Mouse (Mus musculus) CH12.LX (cell line): ENCODE results near the gene Tanc1. TPM values are rescaled to one million over a fixed set of nuclear protein-coding genes. Genes with fewer than 3 reads are reported as not detected.

Experiments used
- DNase-seq: peaks from one replicate; pipeline ENCODE4 v3.0.0-alpha.2; 2013; ENCODE audit errors: extremely low read depth
- H3K27ac ChIP-seq: 2 replicates; pipeline ENCODE4 v1.5.1; 2012; ENCODE audit warnings: low read depth, mild to moderate bottlenecking, control low read depth, moderate library complexity; ENCODE audit not compliant: insufficient read depth
- H3K27me3 ChIP-seq: replicated peaks from 2 replicates; pipeline ENCODE3; 2012; ENCODE audit warnings: inconsistent platforms
- H3K36me3 ChIP-seq, 2 experiments: replicated peaks in 1 of 2; 2 replicates each; pipeline versions ENCODE3 to v1.6.1; 2012; ENCODE audit warnings: inconsistent platforms in 1 of 2, low read length in 1 of 2, mild to moderate bottlenecking in 1 of 2, mixed read lengths in 1 of 2, moderate library complexity in 1 of 2; ENCODE audit not compliant: control insufficient read depth in 1 of 2, insufficient read depth in 1 of 2
- H3K4me1 ChIP-seq, 2 experiments: 2 replicates each; pipeline ENCODE4 v1.6.1; 2012; ENCODE audit warnings: inconsistent platforms in 1 of 2, moderate library complexity in 1 of 2; ENCODE audit not compliant: insufficient read depth in 2 of 2, control insufficient read depth in 1 of 2
- H3K4me2 ChIP-seq: 2 replicates; pipeline ENCODE4 v1.6.1; 2012; ENCODE audit warnings: low read depth, mild to moderate bottlenecking, control low read depth; ENCODE audit not compliant: poor library complexity, insufficient read depth, severe bottlenecking
- H3K4me3 ChIP-seq, 3 experiments: fragments of 150-350 bp in 1 of 3; sonication (generic) in 1 of 3; replicated peaks in 1 of 3; 2 replicates each; pipeline versions ENCODE3 to v1.5.1; 2011 to 2012; ENCODE audit warnings: low read depth in 2 of 3, low read length in 2 of 3, mild to moderate bottlenecking in 2 of 3, moderate library complexity in 2 of 3, control low read depth in 1 of 3, improper control_type of control experiment in 1 of 3, inconsistent platforms in 1 of 3, mixed read lengths in 1 of 3; ENCODE audit not compliant: poor library complexity in 1 of 3
- H3K79me2 ChIP-seq: replicated peaks from 2 replicates; pipeline ENCODE4 v1.6.1; 2012; ENCODE audit warnings: mild to moderate bottlenecking, moderate library complexity; ENCODE audit not compliant: control insufficient read depth, poor library complexity, insufficient read depth, severe bottlenecking; ENCODE audit errors: extremely low read depth
- H3K9ac ChIP-seq: 2 replicates; pipeline ENCODE4 v1.6.1; 2012; ENCODE audit warnings: low read depth, mild to moderate bottlenecking, control low read depth, moderate library complexity; ENCODE audit not compliant: insufficient read depth
- H3K9me3 ChIP-seq: replicated peaks from 2 replicates; pipeline ENCODE3; 2012; ENCODE audit warnings: low read length, inconsistent platforms, mixed read lengths
- ETS1 ChIP-seq: conservative IDR thresholded peaks from 2 replicates; pipeline ENCODE4 v1.6.1; 2012; ENCODE audit warnings: low read depth, mild to moderate bottlenecking, inconsistent platforms, low read length, improper control_type of control experiment, moderate library complexity
- HCFC1 ChIP-seq: IDR thresholded peaks from 2 replicates; pipeline ENCODE4 v1.6.1; 2012; ENCODE audit warnings: low read depth, mild to moderate bottlenecking, inconsistent platforms, low read length, improper control_type of control experiment
- JUND ChIP-seq: conservative IDR thresholded peaks from 2 replicates; pipeline ENCODE4 v1.6.1; 2011; ENCODE audit warnings: low read depth, low read length, improper control_type of control experiment
- KAT2A ChIP-seq: IDR thresholded peaks from 2 replicates; pipeline ENCODE4 v1.6.1; 2012; ENCODE audit warnings: low read length, improper control_type of control experiment, inconsistent platforms; ENCODE audit not compliant: insufficient replicate concordance
- MAX ChIP-seq: IDR thresholded peaks from 2 replicates; pipeline ENCODE4 v1.6.1; 2011; ENCODE audit warnings: low read length, improper control_type of control experiment
- MEF2A ChIP-seq: IDR thresholded peaks from 2 replicates; pipeline ENCODE4 v1.6.1; 2014; ENCODE audit warnings: low read depth, mild to moderate bottlenecking, inconsistent platforms, low read length, improper control_type of control experiment, borderline replicate concordance
- MYC ChIP-seq: IDR thresholded peaks from 2 replicates; pipeline ENCODE4 v1.6.1; 2011; ENCODE audit warnings: low read depth, mild to moderate bottlenecking, improper control_type of control experiment, low read length
- NELFE ChIP-seq: IDR thresholded peaks from 2 replicates; pipeline ENCODE4 v1.6.1; 2011; ENCODE audit warnings: low read depth, low read length, improper control_type of control experiment
- PAX5 ChIP-seq: IDR thresholded peaks from 2 replicates; pipeline ENCODE4 v1.6.1; 2012; ENCODE audit warnings: low read length, inconsistent platforms, mixed read lengths
- POLR2A ChIP-seq: IDR thresholded peaks from 2 replicates; pipeline ENCODE4 v1.6.1; 2011; ENCODE audit warnings: low read depth, mild to moderate bottlenecking, improper control_type of control experiment, low read length
- POLR2AphosphoS2 ChIP-seq: IDR thresholded peaks from 2 replicates; pipeline ENCODE4 v1.6.1; 2011; ENCODE audit warnings: low read depth, low read length, improper control_type of control experiment
- RCOR1 ChIP-seq: conservative IDR thresholded peaks from 2 replicates; pipeline ENCODE4 v1.6.1; 2012; ENCODE audit warnings: low read depth, mild to moderate bottlenecking, inconsistent platforms, low read length, improper control_type of control experiment
- SIN3A ChIP-seq: IDR thresholded peaks from 2 replicates; pipeline ENCODE4 v1.6.1; 2012; ENCODE audit warnings: low read length, improper control_type of control experiment, inconsistent platforms
- TBP ChIP-seq: conservative IDR thresholded peaks from 2 replicates; pipeline ENCODE4 v1.6.1; 2011; ENCODE audit warnings: low read depth, low read length, improper control_type of control experiment
- TCF12 ChIP-seq: IDR thresholded peaks from 2 replicates; pipeline ENCODE4 v1.6.1; 2014; ENCODE audit warnings: low read depth, mild to moderate bottlenecking, inconsistent platforms, low read length, improper control_type of control experiment
- UBTF ChIP-seq: IDR thresholded peaks from 2 replicates; pipeline ENCODE4 v1.6.1; 2012; ENCODE audit warnings: low read depth, mild to moderate bottlenecking, inconsistent platforms, low read length, improper control_type of control experiment, moderate library complexity
- USF1 ChIP-seq: IDR thresholded peaks from 2 replicates; pipeline ENCODE4 v1.6.1; 2014; ENCODE audit warnings: low read depth, mild to moderate bottlenecking, inconsistent platforms, low read length, improper control_type of control experiment
- ZKSCAN1 ChIP-seq: IDR thresholded peaks from 2 replicates; pipeline ENCODE4 v1.6.1; 2012; ENCODE audit warnings: low read depth, inconsistent platforms, low read length, improper control_type of control experiment, borderline replicate concordance
- ZNF384 ChIP-seq: IDR thresholded peaks from 2 replicates; pipeline ENCODE4 v1.6.1; 2012; ENCODE audit warnings: low read depth, low read length, improper control_type of control experiment, inconsistent platforms
- dilution Hi-C: fragments of 300-500 bp; cut with MboI; formaldehyde crosslinking; loops from 2 replicates; pipeline ENCODE4 v1.14.3; 2020; ENCODE audit warnings: low sequenced_read_pairs; ENCODE audit not compliant: extremely low pct_unique_long_range_greater_than_20kb, extremely low pct_ligation_motif_present
- in situ Hi-C: fragments of 300-500 bp; cut with MboI; formaldehyde crosslinking; loops from 3 replicates; pipeline ENCODE4 v1.14.3; 2019; ENCODE audit warnings: low sequenced_read_pairs, low pct_ligation_motif_present, low pct_unique_long_range_greater_than_20kb, mixed read lengths
- polyA plus RNA-seq: library from polyadenylated mRNA; unstranded; fragments of >175 nt; gene quantifications from 2 replicates; pipeline ENCODE4 v1.2.1, GENCODE M21; 2012; ENCODE audit warnings: low read depth; ENCODE audit not compliant: insufficient read length
- total RNA-seq, 2 experiments: library from RNA; depleted of rRNA; stranded (reverse); fragments of 300-350 nt in 1 of 2; fragments of >200 nt in 1 of 2; gene quantifications; 2 replicates each; pipeline ENCODE4 v1.2.3; 2012 to 2014

Tanc1 gene
- total and polyA plus RNA-seq, 3 experiments: 0.08 to 0.21 (median 0.08) TPM

DNA sequence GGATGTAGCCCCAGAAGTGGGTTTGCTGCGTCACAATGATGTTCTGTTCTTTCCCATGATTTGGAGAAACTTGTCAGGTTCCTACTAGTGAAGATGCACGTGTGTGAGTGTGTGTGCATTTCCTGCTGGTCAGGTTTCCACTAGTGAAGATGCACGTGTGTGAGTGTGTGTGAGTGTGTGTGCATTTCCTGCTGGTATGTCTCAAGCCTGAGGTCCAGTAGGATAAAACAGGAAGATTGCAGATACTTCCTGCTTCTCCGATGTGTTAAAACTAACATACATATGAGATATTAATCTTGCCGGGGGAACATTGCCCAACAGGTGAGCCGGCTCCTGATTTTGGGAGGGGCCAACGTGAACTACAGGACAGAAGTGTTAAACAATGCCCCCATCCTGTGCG, 203.2 kb downstream of the Tanc1 start:
- H3K79me2 ChIP-seq: no peaks in the 10 kb centered on the region
- dilution Hi-C loops (no loop called here), in situ Hi-C loops (no loop called here)
- no peak for TF ChIP-seq USF1
- no peak for TF ChIP-seq SIN3A
- TF ChIP-seq MEF2A: no peak
- no peak for TF ChIP-seq KAT2A
- TF ChIP-seq HCFC1: no peak
- TF ChIP-seq MAX: no peak
- no peak for TF ChIP-seq NELFE
- no peak for TF ChIP-seq ETS1
- TF ChIP-seq RCOR1: no peak
- TF ChIP-seq TBP: no peak
- no peak for TF ChIP-seq POLR2A
- TF ChIP-seq UBTF: no peak
- TF ChIP-seq PAX5: no peak
- peaks cover 0 to under 1% of the 10 kb centered on the region in 2 experiments; a peak in 1 of 4 replicates for H3K4me1 ChIP-seq
- H3K4me2 ChIP-seq: no peak overlapping the region; the same call in 1 of the 2 replicates
- DNase-seq: no peak
- H3K9ac ChIP-seq: no peak overlapping the region
- H3K36me3 ChIP-seq: no peaks in the 10 kb centered on the region
- H3K9me3 ChIP-seq: no peaks in the 10 kb centered on the region
- no peak overlapping the region for H3K27ac ChIP-seq
- no peak overlapping the region for H3K4me3 ChIP-seq
- no peaks in the 10 kb centered on the region for H3K27me3 ChIP-seq

DNA sequence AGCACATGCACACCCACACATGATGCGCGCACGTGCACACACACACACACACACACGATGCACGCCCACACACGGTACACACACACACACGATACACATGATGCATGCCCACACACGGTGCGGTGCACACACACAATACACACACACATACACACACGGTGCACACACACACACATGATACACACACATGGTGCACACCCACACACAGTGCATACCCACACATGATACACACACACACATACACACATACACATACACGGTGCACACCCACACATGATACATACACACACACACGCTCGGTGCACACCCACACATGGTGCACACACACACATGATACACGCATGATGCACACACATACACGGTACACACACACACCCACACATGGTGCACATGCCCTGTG, 206.8 kb downstream of the Tanc1 start:
- Histone ChIP-seq H3K27me3 (no peaks in the 10 kb centered on the region), H3K4me2 (no peak overlapping the region), H3K79me2 (no peaks in the 10 kb centered on the region), H3K4me1 (peaks cover 0 to 3% of the 10 kb centered on the region in 2 experiments; a peak in 1 of 4 replicates), H3K9ac (no peak overlapping the region), H3K36me3 (no peaks in the 10 kb centered on the region), H3K4me3 (no peak overlapping the region), H3K9me3 (no peaks in the 10 kb centered on the region), H3K27ac (no peak overlapping the region)
- TF ChIP-seq MAX (no peak), SIN3A (no peak), NELFE (no peak), TCF12 (no peak), POLR2A (no peak), ZKSCAN1 (no peak), ZNF384 (no peak), POLR2AphosphoS2 (no peak), MYC (no peak), JUND (no peak)
- dilution Hi-C loops: no loop called here
- no peak for DNase-seq
- in situ Hi-C loops: no loop called here
